Mouse (Mus musculus) bone marrow macrophage, adult 2 months (primary cell): Measurements from ENCODE around the gene Rab9. TPM values are rescaled to one million over a fixed set of nuclear protein-coding genes. Genes with fewer than 3 reads are reported as not detected.

Source experiments
- H3K27ac ChIP-seq: 2 replicates; pipeline ENCODE4 v1.5.1; 2012; ENCODE audit warnings: low read depth, low read length; ENCODE audit not compliant: insufficient read depth
- H3K4me1 ChIP-seq: 2 replicates; pipeline ENCODE4 v1.6.1; 2012; ENCODE audit warnings: low read length; ENCODE audit not compliant: control insufficient read depth, insufficient read depth
- H3K4me3 ChIP-seq: 2 replicates; pipeline ENCODE4 v1.5.1; 2012; ENCODE audit warnings: mild to moderate bottlenecking, low read length, moderate library complexity; ENCODE audit not compliant: insufficient read depth
- CTCF ChIP-seq: IDR thresholded peaks from 2 replicates; pipeline ENCODE4 v1.5.1; 2012; ENCODE audit warnings: low read depth, mild to moderate bottlenecking, low read length, moderate library complexity
- POLR2A ChIP-seq: IDR thresholded peaks from 2 replicates; pipeline ENCODE4 v1.6.1; 2012; ENCODE audit warnings: mild to moderate bottlenecking, low read depth, low read length, borderline replicate concordance
- polyA plus RNA-seq: library from polyadenylated mRNA; stranded (reverse); fragments of >200 nt; gene quantifications from 2 replicates; pipeline ENCODE4 v1.2.4, GENCODE M21; 2012; ENCODE audit not compliant: missing spikeins, insufficient read depth, insufficient read length

The Rab9 gene
- polyA plus RNA-seq, 1 experiment = 68.3 TPM

DNA sequence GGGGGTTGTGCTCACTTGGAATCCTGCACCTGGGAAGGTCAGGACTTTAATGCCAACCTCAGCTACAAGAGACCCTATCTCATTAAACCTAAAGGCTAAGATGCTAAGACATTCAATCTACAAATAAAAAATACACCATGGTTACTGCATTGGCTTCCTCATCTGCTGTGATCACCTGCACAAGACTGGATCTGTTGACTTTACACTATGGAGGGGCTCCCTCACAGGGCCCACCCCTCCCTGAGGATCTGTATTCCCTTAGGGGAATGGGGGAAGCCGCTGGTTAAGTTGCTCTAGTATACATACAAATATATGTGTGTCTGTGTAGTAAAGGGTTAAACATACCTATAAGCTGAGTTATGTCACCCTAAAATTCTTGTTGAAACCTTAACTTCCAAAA lies 24.1 kb downstream of the Rab9 start:
- Histone ChIP-seq H3K4me1 (0 out of 2 replicates have a peak, but pooled peaks cover 2% of the 10 kb centered on the region), H3K4me3 (no peak overlapping the region), H3K27ac (no peak overlapping the region)
- no peak for TF ChIP-seq CTCF
- TF ChIP-seq POLR2A = no peak

DNA sequence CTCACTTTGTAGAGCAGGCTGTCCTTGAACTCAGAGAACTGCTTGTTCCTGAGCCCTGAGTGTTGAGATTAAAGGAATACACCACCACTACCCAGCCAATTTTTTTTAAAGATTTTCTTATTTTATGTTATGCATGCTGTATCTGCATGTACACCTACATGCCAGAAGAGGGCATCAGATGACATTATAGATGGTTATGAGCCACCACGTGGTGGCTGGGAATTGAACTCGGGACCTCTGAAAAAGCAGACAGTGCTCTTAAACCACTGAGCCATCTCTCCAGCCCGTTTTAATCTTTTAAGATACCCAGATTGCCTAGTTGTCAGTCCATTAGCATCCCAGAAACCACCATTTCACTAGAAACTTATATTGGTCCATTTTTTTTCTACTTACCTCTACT lies 25.3 kb downstream of the Rab9 start:
- no peak overlapping the region for H3K27ac ChIP-seq
- TF ChIP-seq CTCF = no peak
- TF ChIP-seq POLR2A = no peak
- 0 out of 2 replicates have a peak, but pooled peaks cover 2% of the 10 kb centered on the region for H3K4me1 ChIP-seq
- H3K4me3 ChIP-seq = no peak overlapping the region

DNA sequence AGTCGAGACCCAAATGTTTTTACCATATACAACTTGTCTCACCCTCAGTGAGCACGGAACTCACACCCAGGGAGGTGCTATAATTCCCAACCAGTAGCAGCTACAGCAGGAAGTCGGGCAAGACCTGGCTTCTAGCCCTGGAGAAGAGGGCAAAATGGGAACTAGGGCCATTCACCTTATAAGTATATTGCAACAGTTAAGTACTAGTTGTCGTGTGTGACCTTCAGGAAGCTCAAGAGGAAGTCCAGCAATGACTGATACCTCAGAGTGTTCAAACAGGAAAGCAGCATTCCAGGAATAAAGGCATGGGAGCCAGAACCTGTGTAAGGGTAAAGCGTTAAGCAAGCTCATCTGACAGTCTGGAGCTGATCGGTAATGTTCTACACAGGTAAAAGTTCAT lies 26.1 kb downstream of the Rab9 start:
- Histone ChIP-seq H3K4me1 (0 out of 2 replicates have a peak, but pooled peaks cover 2% of the 10 kb centered on the region), H3K4me3 (no peak overlapping the region), H3K27ac (no peak overlapping the region)
- TF ChIP-seq POLR2A = no peak
- no peak for TF ChIP-seq CTCF

DNA sequence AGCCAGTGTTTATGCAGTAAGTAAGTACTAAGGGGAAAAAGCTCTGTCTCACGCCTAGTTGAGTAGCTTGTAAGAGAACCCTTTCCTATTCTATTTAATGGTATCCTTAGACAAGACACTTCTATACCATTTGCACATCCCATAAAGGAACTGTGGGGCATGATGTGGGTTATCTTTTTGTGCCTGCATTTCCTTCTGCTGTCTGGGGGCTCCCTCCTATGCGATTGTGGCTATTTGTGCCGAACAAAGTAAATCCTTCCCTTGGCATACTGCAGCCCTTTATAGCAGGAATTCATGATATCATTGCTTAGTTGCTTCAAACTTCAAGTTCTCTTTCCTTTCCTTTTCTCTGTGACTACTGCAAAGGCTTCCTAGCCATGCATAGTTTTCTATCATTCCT lies 35.1 kb downstream of the Rab9 start:
- H3K4me1 ChIP-seq = no peaks in the 10 kb centered on the region
- H3K27ac ChIP-seq = no peak overlapping the region
- no peak overlapping the region for H3K4me3 ChIP-seq
- TF ChIP-seq CTCF (no peak), POLR2A (no peak)

DNA sequence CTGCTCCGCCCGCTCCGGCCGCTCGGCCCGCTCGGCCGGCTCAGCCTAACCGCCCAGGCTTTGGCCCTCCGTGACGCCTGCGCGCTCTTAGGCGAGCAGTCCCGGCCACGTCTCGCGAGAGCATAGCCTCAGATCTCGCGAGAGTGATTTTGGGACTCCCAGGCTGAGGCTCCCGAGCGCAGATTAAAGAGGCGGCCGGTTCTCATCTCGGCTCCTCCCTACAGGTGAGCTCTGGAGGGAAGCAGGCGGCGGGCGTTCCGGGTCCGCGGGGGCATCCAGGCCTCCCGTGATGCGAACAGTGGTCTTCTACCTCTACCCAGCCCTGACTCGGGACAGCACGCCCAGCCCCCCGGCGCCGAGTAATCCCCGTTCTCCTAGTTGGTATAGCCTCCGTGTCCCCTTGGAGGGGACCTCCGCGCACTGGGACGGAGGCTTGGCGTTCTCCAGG lies 39.0 kb downstream of the Rab9 start, which contains the start of gene Ofd1:
Gene Ofd1 (minus strand): TSS at position 89 of the 448 bp plus-strand sequence.
- peak within 1 kb of the TSS; percentile 87 for H3K4me3 ChIP-seq
- no peak for TF ChIP-seq CTCF
- TF ChIP-seq POLR2A = no peak
- peaks cover 5% of the 10 kb centered on the region; the same call in 1 of the 2 replicates for H3K4me1 ChIP-seq
- H3K27ac ChIP-seq = peak within 1 kb of the TSS; percentile 38; the same call in 1 of the 2 replicates

DNA sequence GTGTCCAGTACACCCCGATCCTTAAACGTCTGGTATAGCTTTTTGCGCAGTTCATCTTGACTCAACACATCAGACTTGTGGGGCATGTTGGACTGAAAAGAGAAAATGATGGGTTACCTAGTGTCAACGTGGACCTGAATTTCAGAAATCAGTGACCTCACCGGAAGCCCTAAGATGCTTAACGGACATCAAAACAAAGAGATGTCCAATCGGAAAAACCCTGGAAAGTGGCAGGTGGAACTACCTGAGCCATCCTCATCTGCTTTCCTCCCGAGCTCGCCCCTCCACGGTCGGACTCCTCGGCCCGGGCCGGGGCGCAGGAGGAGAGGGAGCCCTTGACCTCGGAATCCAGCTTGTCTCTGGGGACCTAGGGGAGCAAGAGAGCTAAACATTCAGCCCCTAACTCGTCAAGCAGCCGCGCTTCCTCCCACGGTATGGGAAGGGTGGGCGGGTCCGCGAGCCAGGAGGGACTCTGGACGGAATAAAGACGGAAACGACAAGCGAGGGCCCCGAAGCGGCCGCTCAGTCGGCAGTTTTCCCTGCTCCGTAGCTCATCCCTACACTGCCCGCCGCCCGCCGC lies 39.5 kb downstream of the Rab9 start, which contains the start of gene Trappc2:
Gene Trappc2 (plus strand): TSS at position 539 of the 580 bp plus-strand sequence.
- TF ChIP-seq POLR2A = no peak
- Histone ChIP-seq H3K4me1 (peaks cover 5% of the 10 kb centered on the region; the same call in 1 of the 2 replicates), H3K27ac (peak within 1 kb of the TSS; percentile 38; the same call in 1 of the 2 replicates), H3K4me3 (peak within 1 kb of the TSS; percentile 87)

DNA sequence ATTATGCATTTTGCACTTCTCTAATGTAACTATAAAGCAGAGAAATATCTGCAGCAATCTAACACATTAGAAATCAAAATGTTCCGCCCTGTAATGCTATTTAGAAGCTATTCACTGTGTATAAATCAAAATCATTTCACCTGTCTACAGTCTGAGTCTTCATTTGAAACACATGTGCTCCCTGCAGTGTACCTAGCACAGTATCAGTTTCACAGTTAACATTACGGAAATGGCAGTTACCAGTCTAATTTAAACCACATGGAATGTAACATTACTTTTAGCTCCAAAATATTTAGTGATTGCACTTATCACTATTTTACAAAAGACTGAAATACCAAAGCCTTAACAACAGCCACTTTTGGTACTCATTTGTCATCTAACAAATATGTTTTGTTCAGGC lies 44.9 kb downstream of the Rab9 start:
- H3K4me3 ChIP-seq = no peak overlapping the region
- TF ChIP-seq CTCF = no peak
- TF ChIP-seq POLR2A = no peak
- peaks cover 5% of the 10 kb centered on the region; the same call in 1 of the 2 replicates for H3K4me1 ChIP-seq
- H3K27ac ChIP-seq = no peak overlapping the region

DNA sequence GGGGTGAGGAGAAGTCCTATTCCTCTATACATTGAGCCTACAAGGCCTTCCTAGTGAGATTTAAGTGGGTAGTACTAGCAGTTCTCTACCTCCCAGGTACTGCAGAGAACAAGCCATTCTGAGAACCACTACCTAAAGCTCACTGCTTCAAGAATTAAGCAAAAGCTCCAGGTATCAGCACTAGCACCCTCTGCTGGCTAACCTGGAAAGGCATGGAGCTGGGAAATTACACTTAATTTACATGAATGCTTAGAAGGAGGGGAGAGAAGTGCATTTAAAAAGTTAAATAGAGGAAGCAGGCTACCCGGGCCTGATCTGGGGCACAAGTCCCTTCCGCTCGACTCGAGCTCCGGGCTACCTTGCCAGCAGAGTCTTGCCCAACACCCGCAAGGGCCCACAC lies 63.5 kb downstream of the Rab9 start:
- H3K4me1 ChIP-seq = no peaks in the 10 kb centered on the region
- no peak overlapping the region for H3K4me3 ChIP-seq
- no peak overlapping the region for H3K27ac ChIP-seq
- no peak for TF ChIP-seq POLR2A
- no peak for TF ChIP-seq CTCF

DNA sequence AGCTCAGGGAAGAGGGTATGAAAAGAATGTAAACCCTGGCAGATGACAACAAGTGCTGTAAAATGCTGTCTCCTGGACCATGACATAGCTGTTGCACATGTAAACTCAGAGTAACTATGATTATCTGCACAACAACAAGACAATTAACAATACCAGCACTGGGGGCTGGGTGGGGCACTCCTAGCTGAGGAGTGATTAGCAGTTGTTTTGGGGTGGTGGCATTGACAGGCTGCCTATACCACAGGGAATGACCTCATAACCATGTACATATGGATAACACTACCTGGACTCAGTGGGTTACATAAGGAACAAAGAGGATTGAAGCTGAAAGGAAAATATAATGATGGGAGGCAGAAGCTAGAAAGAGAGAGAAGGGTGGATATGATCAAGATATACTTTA lies 71.8 kb downstream of the Rab9 start:
- Histone ChIP-seq H3K4me1 (no peaks in the 10 kb centered on the region), H3K4me3 (no peak overlapping the region), H3K27ac (no peak overlapping the region)
- TF ChIP-seq POLR2A = no peak
- TF ChIP-seq CTCF = no peak

Other genes starting within 250 kb of the Rab9 start
- gene Gpm6b, start 241.0 kb downstream of the Rab9 start, polyA plus RNA-seq = not detected in 2 replicates
- gene Trappc2, start 39.3 kb downstream of the Rab9 start, polyA plus RNA-seq = 14.6 and 20.0 TPM in 2 replicates
- gene Ofd1, start 39.2 kb downstream of the Rab9 start, polyA plus RNA-seq = 6.1 and 6.7 TPM in 2 replicates
- 2.6 TPM in 2 replicates for gene Tceanc, start 38.7 kb upstream of the Rab9 start, polyA plus RNA-seq
- not detected in 2 replicates for gene Egfl6, start 105.9 kb upstream of the Rab9 start, polyA plus RNA-seq